Mouse (Mus musculus) forebrain, embryonic 16.5 days (tissue): Measurements from ENCODE around the gene Fbln7. TPM values are rescaled to one million over a fixed set of nuclear protein-coding genes. Genes with fewer than 3 reads are reported as not detected.

Source experiments
- ATAC-seq: fragments of 200-750 bp; cut with Nextera tagmentation; 2 replicates; pipeline ENCODE4 v1.8.0; 2017; ENCODE audit warnings: mild to moderate bottlenecking, moderate library complexity
- H3K27ac ChIP-seq: fragments of 300-500 bp; sonication (generic); 2 replicates; pipeline ENCODE4 v1.5.1; 2014; ENCODE audit warnings: low read length, control low read depth
- H3K27me3 ChIP-seq: fragments of 300-500 bp; sonication (generic); replicated peaks from 2 replicates; pipeline ENCODE4 v1.6.1; 2014; ENCODE audit warnings: low read length; ENCODE audit not compliant: control insufficient read depth, insufficient read depth
- H3K36me3 ChIP-seq: fragments of 300-500 bp; sonication (generic); 2 replicates; pipeline ENCODE4 v1.6.1; 2014; ENCODE audit not compliant: control insufficient read depth, insufficient read depth
- H3K4me1 ChIP-seq: fragments of 300-500 bp; sonication (generic); replicated peaks from 2 replicates; pipeline ENCODE4 v1.6.1; 2014; ENCODE audit warnings: low read length; ENCODE audit not compliant: control insufficient read depth, insufficient read depth
- H3K4me2 ChIP-seq: fragments of 300-500 bp; sonication (generic); 2 replicates; pipeline ENCODE4 v1.6.1; 2014; ENCODE audit warnings: mild to moderate bottlenecking, low read length, control low read depth
- H3K4me3 ChIP-seq: fragments of 300-500 bp; sonication (generic); replicated peaks from 2 replicates; pipeline ENCODE4 v1.5.1; 2014; ENCODE audit warnings: mild to moderate bottlenecking, low read length, control low read depth
- H3K9ac ChIP-seq: fragments of 300-500 bp; sonication (generic); replicated peaks from 2 replicates; pipeline ENCODE4 v1.6.1; 2014; ENCODE audit warnings: low read depth, low read length, control low read depth
- H3K9me3 ChIP-seq: fragments of 300-500 bp; sonication (generic); 2 replicates; pipeline ENCODE4 v1.6.1; 2016; ENCODE audit warnings: low read length; ENCODE audit not compliant: control insufficient read depth
- WGBS: fragments of 180-500 bp; shearing (Covaris S2); extraction: QIAGEN DNeasy Blood & Tissue Kit; methylation state at CpG from one replicate; pipeline ENCODE4 v1.1.7; 2014; 5-methylcytosine and 5-hydroxymethylcytosine counted together
- polyA plus RNA-seq: library from polyadenylated mRNA; unstranded; fragments of >200 nt; fragmentation: Nextera tagmentation; extraction: Ambion mirVana; gene quantifications from 2 replicates; pipeline ENCODE4 v1.2.1, GENCODE M21; 2015

The Fbln7 gene
- polyA plus RNA-seq, 1 experiment from 2014 or later, result 2.4 TPM

- Histone ChIP-seq H3K9me3 (no peaks in the 10 kb centered on the region), H3K27ac (no peak overlapping the region), H3K4me2 (no peak overlapping the region), H3K27me3 (no peaks in the 10 kb centered on the region), H3K36me3 (peaks cover 39% of the 10 kb centered on the region), H3K4me3 (no peak overlapping the region), H3K9ac (no peak overlapping the region), H3K4me1 (no peaks in the 10 kb centered on the region)
- 95% methylated on average over 3 of the region's 3 CpGs for WGBS
- ATAC-seq, result no peak
Observed at GRCm38 (mm10) chr2:128832611-128833010, 30.2 kb upstream of the Fbln7 start.

GRCm38 (mm10) chr2:128833035-128833434 lies 29.7 kb upstream of the Fbln7 start:
- Histone ChIP-seq H3K4me2 (no peak overlapping the region), H3K4me1 (no peaks in the 10 kb centered on the region), H3K9me3 (no peaks in the 10 kb centered on the region), H3K27ac (no peak overlapping the region), H3K36me3 (peaks cover 42% of the 10 kb centered on the region), H3K27me3 (no peaks in the 10 kb centered on the region), H3K4me3 (no peak overlapping the region), H3K9ac (no peak overlapping the region)
- WGBS, result 93% methylated on average over 2 of the region's 2 CpGs
- no peak for ATAC-seq

- no peaks in the 10 kb centered on the region for H3K4me1 ChIP-seq
- peaks cover 40% of the 10 kb centered on the region for H3K36me3 ChIP-seq
- 96% methylated on average over 2 of the region's 2 CpGs for WGBS
- H3K4me2 ChIP-seq, result no peak overlapping the region
- H3K27ac ChIP-seq, result no peak overlapping the region
- no peak for ATAC-seq
- H3K9ac ChIP-seq, result no peak overlapping the region
- H3K9me3 ChIP-seq, result no peaks in the 10 kb centered on the region
- no peaks in the 10 kb centered on the region for H3K27me3 ChIP-seq
- no peak overlapping the region for H3K4me3 ChIP-seq
Observed at GRCm38 (mm10) chr2:128833435-128833834, 29.3 kb upstream of the Fbln7 start.

GRCm38 (mm10) chr2:128837531-128837930 lies 25.2 kb upstream of the Fbln7 start:
- no peak overlapping the region for H3K9ac ChIP-seq
- H3K36me3 ChIP-seq, result peaks cover 30% of the 10 kb centered on the region
- H3K27me3 ChIP-seq, result no peaks in the 10 kb centered on the region
- no peak overlapping the region for H3K4me3 ChIP-seq
- 92% methylated on average over 8 of the region's 8 CpGs for WGBS
- no peaks in the 10 kb centered on the region for H3K4me1 ChIP-seq
- H3K27ac ChIP-seq, result no peak overlapping the region
- ATAC-seq, result no peak
- H3K9me3 ChIP-seq, result no peaks in the 10 kb centered on the region
- no peak overlapping the region for H3K4me2 ChIP-seq

GRCm38 (mm10) chr2:128838611-128839010 lies 24.2 kb upstream of the Fbln7 start:
- ATAC-seq, result no peak
- 84% methylated on average over 3 of the region's 3 CpGs for WGBS

GRCm38 (mm10) chr2:128839501-128839900 lies 23.3 kb upstream of the Fbln7 start:
- peaks cover 27% of the 10 kb centered on the region for H3K36me3 ChIP-seq
- H3K27ac ChIP-seq, result no peak overlapping the region
- WGBS, result 84% methylated on average over 2 of the region's 2 CpGs

More at GRCm38 (mm10) chr2:128838611-128839010, 24.2 kb upstream of the Fbln7 start:
- no peak overlapping the region for H3K4me2 ChIP-seq
- no peak overlapping the region for H3K9ac ChIP-seq
- H3K4me3 ChIP-seq, result no peak overlapping the region
- no peaks in the 10 kb centered on the region for H3K4me1 ChIP-seq
- H3K36me3 ChIP-seq, result peaks cover 30% of the 10 kb centered on the region
- no peaks in the 10 kb centered on the region for H3K27me3 ChIP-seq
- H3K27ac ChIP-seq, result no peak overlapping the region
- no peaks in the 10 kb centered on the region for H3K9me3 ChIP-seq

GRCm38 (mm10) chr2:128842437-128842836 lies 20.3 kb upstream of the Fbln7 start:
- Histone ChIP-seq H3K9ac (no peak overlapping the region), H3K4me3 (no peak overlapping the region), H3K4me1 (no peaks in the 10 kb centered on the region), H3K36me3 (peaks cover 29% of the 10 kb centered on the region), H3K9me3 (no peaks in the 10 kb centered on the region), H3K4me2 (no peak overlapping the region), H3K27ac (no peak overlapping the region), H3K27me3 (no peaks in the 10 kb centered on the region)
- ATAC-seq, result no peak
- 90% methylated on average over 8 of the region's 8 CpGs for WGBS

More at GRCm38 (mm10) chr2:128839501-128839900, 23.3 kb upstream of the Fbln7 start:
- H3K4me3 ChIP-seq, result no peak overlapping the region
- ATAC-seq, result no peak
- no peak overlapping the region for H3K4me2 ChIP-seq
- H3K4me1 ChIP-seq, result no peaks in the 10 kb centered on the region
- no peaks in the 10 kb centered on the region for H3K27me3 ChIP-seq
- no peak overlapping the region for H3K9ac ChIP-seq
- no peaks in the 10 kb centered on the region for H3K9me3 ChIP-seq

- H3K27me3 ChIP-seq, result no peaks in the 10 kb centered on the region
- H3K4me3 ChIP-seq, result no peak overlapping the region
- H3K4me2 ChIP-seq, result no peak overlapping the region
- no peaks in the 10 kb centered on the region for H3K4me1 ChIP-seq
- H3K9me3 ChIP-seq, result no peaks in the 10 kb centered on the region
- peaks cover 28% of the 10 kb centered on the region for H3K36me3 ChIP-seq
- H3K9ac ChIP-seq, result no peak overlapping the region
- no peak overlapping the region for H3K27ac ChIP-seq
- no peak for ATAC-seq
- 100% methylated on average over 2 of the region's 2 CpGs for WGBS
Observed at GRCm38 (mm10) chr2:128850036-128850435, 12.7 kb upstream of the Fbln7 start.

GRCm38 (mm10) chr2:128856673-128857072 lies 6.1 kb upstream of the Fbln7 start:
- ATAC-seq, result no peak
- Histone ChIP-seq H3K27ac (no peak overlapping the region), H3K9me3 (no peaks in the 10 kb centered on the region), H3K4me2 (no peak overlapping the region), H3K9ac (no peak overlapping the region), H3K4me3 (no peak overlapping the region), H3K36me3 (peaks cover 7% of the 10 kb centered on the region), H3K4me1 (no peaks in the 10 kb centered on the region), H3K27me3 (no peaks in the 10 kb centered on the region)
- 88% methylated on average over 1 of the region's 1 CpGs for WGBS

GRCm38 (mm10) chr2:128858962-128859361 lies 3.8 kb upstream of the Fbln7 start:
- peaks cover 4% of the 10 kb centered on the region; the same call in 1 of the 2 replicates for H3K27me3 ChIP-seq

More at GRCm38 (mm10) chr2:128858962-128859361, 3.8 kb upstream of the Fbln7 start:
- H3K9me3 ChIP-seq, result no peaks in the 10 kb centered on the region
- no peak overlapping the region for H3K4me2 ChIP-seq
- H3K4me3 ChIP-seq, result no peak overlapping the region
- H3K36me3 ChIP-seq, result no peaks in the 10 kb centered on the region
- 87% methylated on average over 6 of the region's 6 CpGs for WGBS
- H3K4me1 ChIP-seq, result peaks cover 6% of the 10 kb centered on the region
- H3K27ac ChIP-seq, result no peak overlapping the region
- ATAC-seq, result no peak
- no peak overlapping the region for H3K9ac ChIP-seq
